Mouse (Mus musculus): ENCODE measurements around the gene Tex19.1. TPM values are rescaled to one million over a fixed set of nuclear protein-coding genes. Genes with fewer than 3 reads are reported as not detected.

The Tex19.1 gene
- not detected in 2 replicates for polyA plus RNA-seq (2012; rRNA removed; ENCODE audit: low replicate concordance)

GRCm38 (mm10) chr11:121145865-121146264 lies at the start of gene Tex19.1:
TSS of gene Tex19.1 (plus strand) at chr11:121146143.

GRCm38 (mm10) chr11:121118577-121118976 lies 27.4 kb upstream of the Tex19.1 start, which contains the start of gene Tex19.2:
TSS of gene Tex19.2 (minus strand) at chr11:121118677.

GRCm38 (mm10) chr11:121159971-121160370 lies 14.0 kb downstream of the Tex19.1 start, which contains the start of gene Uts2r:
TSS of gene Uts2r (plus strand) at chr11:121160271.

Other genes with a start within 250 kb of the Tex19.1 start
- 0.43 and 0.86 TPM in 2 replicates for gene Ccdc57, start 213.3 kb upstream of the Tex19.1 start, polyA plus RNA-seq (2012; rRNA removed; ENCODE audit: low replicate concordance)
- 35.6 and 82.7 TPM in 2 replicates for gene Slc16a3, start 197.7 kb upstream of the Tex19.1 start, polyA plus RNA-seq (2012; rRNA removed; ENCODE audit: low replicate concordance)
- 33.6 and 40.6 TPM in 2 replicates for gene Csnk1d, start 154.8 kb upstream of the Tex19.1 start, polyA plus RNA-seq (2012; rRNA removed; ENCODE audit: low replicate concordance)
- 32.2 and 59.4 TPM in 2 replicates for gene Cd7, start 106.7 kb upstream of the Tex19.1 start, polyA plus RNA-seq (2012; rRNA removed; ENCODE audit: low replicate concordance)
- gene Sectm1b, start 82.6 kb upstream of the Tex19.1 start, polyA plus RNA-seq (2012; rRNA removed; ENCODE audit: low replicate concordance): 107 and 277 TPM in 2 replicates
- 3.3 and 8.6 TPM in 2 replicates for gene Sectm1a, start 64.9 kb upstream of the Tex19.1 start, polyA plus RNA-seq (2012; rRNA removed; ENCODE audit: low replicate concordance)
- 0.08 and 0.18 TPM in 2 replicates for gene Tex19.2, start 27.5 kb upstream of the Tex19.1 start, polyA plus RNA-seq (2012; rRNA removed; ENCODE audit: low replicate concordance)
- not detected in 2 replicates for gene Uts2r, start 14.1 kb downstream of the Tex19.1 start, polyA plus RNA-seq (2012; rRNA removed; ENCODE audit: low replicate concordance)
- gene Hexdc, start 58.3 kb downstream of the Tex19.1 start, polyA plus RNA-seq (2012; rRNA removed; ENCODE audit: low replicate concordance): 21.6 and 29.7 TPM in 2 replicates
- 18.2 and 19.4 TPM in 2 replicates for gene Ogfod3, start 58.6 kb downstream of the Tex19.1 start, polyA plus RNA-seq (2012; rRNA removed; ENCODE audit: low replicate concordance)
- 13.3 and 14.8 TPM in 2 replicates for gene Cybc1, start 83.2 kb downstream of the Tex19.1 start, polyA plus RNA-seq (2012; rRNA removed; ENCODE audit: low replicate concordance)
- 21.3 and 26.4 TPM in 2 replicates for gene Narf, start 91.1 kb downstream of the Tex19.1 start, polyA plus RNA-seq (2012; rRNA removed; ENCODE audit: low replicate concordance)
- gene Foxk2, start 113.8 kb downstream of the Tex19.1 start, polyA plus RNA-seq (2012; rRNA removed; ENCODE audit: low replicate concordance): 15.5 and 25.4 TPM in 2 replicates
- 19.7 and 21.2 TPM in 2 replicates for gene Wdr45b, start 208.3 kb downstream of the Tex19.1 start, polyA plus RNA-seq (2012; rRNA removed; ENCODE audit: low replicate concordance)
- 0.56 and 0.75 TPM in 2 replicates for gene Rab40b, start 242.1 kb downstream of the Tex19.1 start, polyA plus RNA-seq (2012; rRNA removed; ENCODE audit: low replicate concordance)

Data from duodenum, adult 2 months (tissue).